Mouse (Mus musculus): Measurements from ENCODE around the gene Atp11a. TPM values are rescaled to one million over a fixed set of nuclear protein-coding genes. Genes with fewer than 3 reads are reported as not detected.

The Atp11a gene
- polyA plus RNA-seq, 1 experiment = 23.2 TPM

- Histone ChIP-seq H3K27me3 (ENCODE audit: control insufficient read depth, insufficient read depth, low read length) (no peaks in the 10 kb centered on the region), H3K36me3 (ENCODE audit: control insufficient read depth, insufficient read depth, low read length) (no peaks in the 10 kb centered on the region), H3K27ac (ENCODE audit: insufficient read depth, low read length) (no peak overlapping the region), H3K4me1 (ENCODE audit: control insufficient read depth, insufficient read depth, insufficient read length) (peaks cover 5% of the 10 kb centered on the region; the same call in 1 of the 2 replicates), H3K4me3 (ENCODE audit: extremely low read depth, insufficient read depth, insufficient read length) (no peak overlapping the region)
- TF ChIP-seq POLR2A (IDR thresholded peaks at IDR 0.05; ENCODE audit: low read depth, low read length) = no peak
- no peak for TF ChIP-seq CTCF (IDR thresholded peaks at IDR 0.05; ENCODE audit: extremely low read depth, insufficient read depth, insufficient read length, insufficient replicate concordance)
- no peak for DNase-seq (ENCODE audit: low read depth in 1 of 2, low spot score in 2 of 2)
- 65% methylated on average over 5 of the region's 5 CpGs for WGBS
Measured at GRCm38 (mm10) chr8:12871461-12871860, 114.6 kb downstream of the Atp11a start.

GRCm38 (mm10) chr8:12872983-12873356 is 116.2 kb downstream of the Atp11a start:
- H3K4me3 ChIP-seq (ENCODE audit: extremely low read depth, insufficient read depth, insufficient read length) = peak overlapping the region; percentile 57; the same call in 1 of the 2 replicates
- H3K27me3 ChIP-seq (ENCODE audit: control insufficient read depth, insufficient read depth, low read length) = no peaks in the 10 kb centered on the region
- H3K4me1 ChIP-seq (ENCODE audit: control insufficient read depth, insufficient read depth, insufficient read length) = peaks cover 5% of the 10 kb centered on the region; the same call in 1 of the 2 replicates
- no peak overlapping the region for H3K27ac ChIP-seq (ENCODE audit: insufficient read depth, low read length)
- no peak for TF ChIP-seq POLR2A (IDR thresholded peaks at IDR 0.05; ENCODE audit: low read depth, low read length)
- no peak for DNase-seq (ENCODE audit: low read depth in 1 of 2, low spot score in 2 of 2)
- no peaks in the 10 kb centered on the region for H3K36me3 ChIP-seq (ENCODE audit: control insufficient read depth, insufficient read depth, low read length)
- WGBS = 8% methylated on average over 9 of the region's 9 CpGs

- no peaks in the 10 kb centered on the region for H3K27me3 ChIP-seq (ENCODE audit: control insufficient read depth, insufficient read depth, low read length)
- H3K4me1 ChIP-seq (ENCODE audit: control insufficient read depth, insufficient read depth, insufficient read length) = peaks cover 5% of the 10 kb centered on the region; the same call in 1 of the 2 replicates
- H3K36me3 ChIP-seq (ENCODE audit: control insufficient read depth, insufficient read depth, low read length) = no peaks in the 10 kb centered on the region
- H3K4me3 ChIP-seq (ENCODE audit: extremely low read depth, insufficient read depth, insufficient read length) = peak within 1 kb of the TSS; percentile 57
- H3K27ac ChIP-seq (ENCODE audit: insufficient read depth, low read length) = no peak within 1 kb of the TSS
- no peak for DNase-seq (ENCODE audit: low read depth in 1 of 2, low spot score in 2 of 2)
- WGBS = 1% methylated on average over 27 of the region's 30 CpGs
- TF ChIP-seq POLR2A (IDR thresholded peaks at IDR 0.05; ENCODE audit: low read depth, low read length) = no peak
- TF ChIP-seq CTCF (IDR thresholded peaks at IDR 0.05; ENCODE audit: extremely low read depth, insufficient read depth, insufficient read length, insufficient replicate concordance) = no peak
Measured at GRCm38 (mm10) chr8:12873357-12874046, 116.7 kb downstream of the Atp11a start, which contains the start of gene Mcf2l. TSS of gene Mcf2l (plus strand) at chr8:12873806.

- TF ChIP-seq POLR2A (IDR thresholded peaks at IDR 0.05; ENCODE audit: low read depth, low read length) (no peak), CTCF (IDR thresholded peaks at IDR 0.05; ENCODE audit: extremely low read depth, insufficient read depth, insufficient read length, insufficient replicate concordance) (no peak)
- Histone ChIP-seq H3K27me3 (ENCODE audit: control insufficient read depth, insufficient read depth, low read length) (no peaks in the 10 kb centered on the region), H3K4me1 (ENCODE audit: control insufficient read depth, insufficient read depth, insufficient read length) (peaks cover 5% of the 10 kb centered on the region; the same call in 1 of the 2 replicates), H3K27ac (ENCODE audit: insufficient read depth, low read length) (no peak overlapping the region), H3K36me3 (ENCODE audit: control insufficient read depth, insufficient read depth, low read length) (no peaks in the 10 kb centered on the region), H3K4me3 (ENCODE audit: extremely low read depth, insufficient read depth, insufficient read length) (peak overlapping the region; percentile 57; the same call in 1 of the 2 replicates)
- DNase-seq (ENCODE audit: low read depth in 1 of 2, low spot score in 2 of 2) = no peak
- WGBS = 50% methylated on average over 8 of the region's 8 CpGs
Measured at GRCm38 (mm10) chr8:12874194-12874791, 117.5 kb downstream of the Atp11a start.

GRCm38 (mm10) chr8:12874971-12875370 is 118.2 kb downstream of the Atp11a start:
- H3K27ac ChIP-seq (ENCODE audit: insufficient read depth, low read length) = no peak overlapping the region
- no peak overlapping the region for H3K4me3 ChIP-seq (ENCODE audit: extremely low read depth, insufficient read depth, insufficient read length)
- H3K4me1 ChIP-seq (ENCODE audit: control insufficient read depth, insufficient read depth, insufficient read length) = peaks cover 5% of the 10 kb centered on the region; the same call in 1 of the 2 replicates
- TF ChIP-seq CTCF (IDR thresholded peaks at IDR 0.05; ENCODE audit: extremely low read depth, insufficient read depth, insufficient read length, insufficient replicate concordance) (no peak), POLR2A (IDR thresholded peaks at IDR 0.05; ENCODE audit: low read depth, low read length) (no peak)
- no peaks in the 10 kb centered on the region for H3K27me3 ChIP-seq (ENCODE audit: control insufficient read depth, insufficient read depth, low read length)
- WGBS = 80% methylated on average over 4 of the region's 4 CpGs
- H3K36me3 ChIP-seq (ENCODE audit: control insufficient read depth, insufficient read depth, low read length) = no peaks in the 10 kb centered on the region
- no peak for DNase-seq (ENCODE audit: low read depth in 1 of 2, low spot score in 2 of 2)

GRCm38 (mm10) chr8:12877126-12877525 is 120.3 kb downstream of the Atp11a start:
- 49% methylated on average over 6 of the region's 6 CpGs for WGBS
- Histone ChIP-seq H3K27me3 (ENCODE audit: control insufficient read depth, insufficient read depth, low read length) (no peaks in the 10 kb centered on the region), H3K27ac (ENCODE audit: insufficient read depth, low read length) (no peak overlapping the region), H3K36me3 (ENCODE audit: control insufficient read depth, insufficient read depth, low read length) (no peaks in the 10 kb centered on the region), H3K4me1 (ENCODE audit: control insufficient read depth, insufficient read depth, insufficient read length) (peaks cover 5% of the 10 kb centered on the region; the same call in 1 of the 2 replicates), H3K4me3 (ENCODE audit: extremely low read depth, insufficient read depth, insufficient read length) (no peak overlapping the region)
- TF ChIP-seq POLR2A (IDR thresholded peaks at IDR 0.05; ENCODE audit: low read depth, low read length) (no peak), CTCF (IDR thresholded peaks at IDR 0.05; ENCODE audit: extremely low read depth, insufficient read depth, insufficient read length, insufficient replicate concordance) (no peak)
- no peak for DNase-seq (ENCODE audit: low read depth in 1 of 2, low spot score in 2 of 2)

- 62% methylated on average over 6 of the region's 6 CpGs for WGBS
- H3K36me3 ChIP-seq (ENCODE audit: control insufficient read depth, insufficient read depth, low read length) = no peaks in the 10 kb centered on the region
- TF ChIP-seq POLR2A (IDR thresholded peaks at IDR 0.05; ENCODE audit: low read depth, low read length) (no peak), CTCF (IDR thresholded peaks at IDR 0.05; ENCODE audit: extremely low read depth, insufficient read depth, insufficient read length, insufficient replicate concordance) (no peak)
- no peaks in the 10 kb centered on the region for H3K27me3 ChIP-seq (ENCODE audit: control insufficient read depth, insufficient read depth, low read length)
- H3K4me1 ChIP-seq (ENCODE audit: control insufficient read depth, insufficient read depth, insufficient read length) = no peaks in the 10 kb centered on the region
- H3K4me3 ChIP-seq (ENCODE audit: extremely low read depth, insufficient read depth, insufficient read length) = no peak overlapping the region
- no peak overlapping the region for H3K27ac ChIP-seq (ENCODE audit: insufficient read depth, low read length)
- DNase-seq (ENCODE audit: low read depth in 1 of 2, low spot score in 2 of 2) = no peak
Measured at GRCm38 (mm10) chr8:12880163-12880562, 123.3 kb downstream of the Atp11a start.

Data from spleen, adult 2 months (tissue).